Mouse (Mus musculus) intestine, embryonic 16.5 days (tissue): ENCODE data around the gene Sec13. TPM values are rescaled to one million over a fixed set of nuclear protein-coding genes. Genes with fewer than 3 reads are reported as not detected.

ENCODE experiments used
- ATAC-seq: fragments of 200-750 bp; cut with Nextera tagmentation; 2 replicates; pipeline ENCODE4 v1.8.0; 2017; ENCODE audit warnings: moderate TSS enrichment, moderate library complexity
- H3K27ac ChIP-seq: fragments of 300-500 bp; sonication (generic); 2 replicates; pipeline ENCODE4 v1.5.1; 2014; ENCODE audit warnings: mild to moderate bottlenecking, low read length
- H3K27me3 ChIP-seq: fragments of 300-500 bp; sonication (generic); replicated peaks from 2 replicates; pipeline ENCODE4 v1.6.1; 2014; ENCODE audit warnings: low read length, control low read depth, mixed read lengths; ENCODE audit not compliant: control insufficient read depth, insufficient read depth
- H3K36me3 ChIP-seq: fragments of 300-500 bp; sonication (generic); 2 replicates; pipeline ENCODE4 v1.6.1; 2014; ENCODE audit warnings: low read length, control low read depth; ENCODE audit not compliant: control insufficient read depth, insufficient read depth
- H3K4me1 ChIP-seq: fragments of 300-500 bp; sonication (generic); 2 replicates; pipeline ENCODE4 v1.6.1; 2014; ENCODE audit warnings: low read length, control low read depth, mixed read lengths; ENCODE audit not compliant: control insufficient read depth, insufficient read depth
- H3K4me2 ChIP-seq: fragments of 300-500 bp; sonication (generic); 2 replicates; pipeline ENCODE4 v1.6.1; 2014; ENCODE audit warnings: low read depth, low read length, control low read depth
- H3K4me3 ChIP-seq: fragments of 300-500 bp; sonication (generic); 2 replicates; pipeline ENCODE4 v1.5.1; 2014; ENCODE audit warnings: mild to moderate bottlenecking, low read length
- H3K9ac ChIP-seq: fragments of 300-500 bp; sonication (generic); 2 replicates; pipeline ENCODE4 v1.6.1; 2014; ENCODE audit warnings: low read depth, low read length
- H3K9me3 ChIP-seq: fragments of 300-500 bp; sonication (generic); 2 replicates; pipeline ENCODE4 v1.6.1; 2016; ENCODE audit warnings: low read length, control low read depth; ENCODE audit not compliant: control insufficient read depth
- WGBS: fragments of 180-500 bp; shearing (Covaris S2); extraction: QIAGEN DNeasy Blood & Tissue Kit; methylation state at CpG from one replicate; pipeline ENCODE4 v1.1.7; 2014; 5-methylcytosine and 5-hydroxymethylcytosine counted together
- polyA plus RNA-seq: library from polyadenylated mRNA; unstranded; fragments of >200 nt; fragmentation: Nextera tagmentation; extraction: Ambion mirVana; gene quantifications from 2 replicates; pipeline ENCODE4 v1.2.1, GENCODE M21; 2015

Gene Sec13
- polyA plus RNA-seq, 1 experiment from 2014 or later: 317 TPM

DNA sequence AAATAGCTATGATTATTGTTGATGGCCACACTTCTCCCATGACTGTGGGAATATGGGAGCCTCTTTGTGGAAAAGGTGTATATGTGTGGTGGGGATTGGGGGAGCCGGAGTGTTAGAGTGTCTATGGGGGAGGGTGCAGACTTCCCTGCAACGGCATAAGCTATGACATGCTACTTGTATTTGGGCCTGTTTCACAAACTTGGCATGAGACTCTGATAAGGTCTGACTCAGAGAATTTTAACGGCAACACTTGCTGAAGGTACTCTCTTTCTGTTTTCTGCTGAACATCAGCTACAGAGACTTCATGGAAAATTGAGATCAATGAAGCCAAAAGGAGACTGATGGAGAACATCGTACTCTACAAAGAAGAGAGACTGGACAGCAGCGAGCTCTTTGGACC lies 47.2 kb downstream of the Sec13 start:
- no peaks in the 10 kb centered on the region for H3K9me3 ChIP-seq
- no peak overlapping the region for H3K4me3 ChIP-seq
- 85% methylated on average over 5 of the region's 5 CpGs for WGBS
- no peak overlapping the region for H3K9ac ChIP-seq
- H3K4me1 ChIP-seq: peaks cover 32% of the 10 kb centered on the region
- H3K36me3 ChIP-seq: no peaks in the 10 kb centered on the region
- H3K27me3 ChIP-seq: no peaks in the 10 kb centered on the region
- no peak overlapping the region for H3K27ac ChIP-seq
- ATAC-seq: no peak
- H3K4me2 ChIP-seq: no peak overlapping the region

DNA sequence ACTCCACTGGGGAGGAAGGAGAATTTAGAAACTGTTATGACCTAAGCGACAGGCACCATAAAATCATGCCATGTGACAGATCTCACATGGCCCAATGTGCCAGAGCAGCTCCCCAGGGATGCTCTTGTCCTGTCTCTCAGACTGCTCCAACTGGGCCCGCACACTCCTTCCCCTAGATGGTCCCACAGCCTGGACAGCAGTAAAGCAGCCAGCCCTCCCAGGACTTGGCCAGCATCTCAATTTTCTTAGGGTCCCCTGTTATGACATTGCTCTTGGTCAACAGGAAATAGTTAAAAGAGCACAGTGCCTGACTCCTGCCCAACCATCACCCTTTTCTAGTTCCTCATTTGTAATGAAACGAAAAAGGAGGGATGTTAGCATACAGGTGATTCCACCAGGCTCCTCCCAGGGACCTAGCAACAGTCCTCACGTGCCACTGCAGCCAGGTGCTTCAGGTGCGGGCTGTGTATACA lies 47.8 kb downstream of the Sec13 start:
- no peak for ATAC-seq

DNA sequence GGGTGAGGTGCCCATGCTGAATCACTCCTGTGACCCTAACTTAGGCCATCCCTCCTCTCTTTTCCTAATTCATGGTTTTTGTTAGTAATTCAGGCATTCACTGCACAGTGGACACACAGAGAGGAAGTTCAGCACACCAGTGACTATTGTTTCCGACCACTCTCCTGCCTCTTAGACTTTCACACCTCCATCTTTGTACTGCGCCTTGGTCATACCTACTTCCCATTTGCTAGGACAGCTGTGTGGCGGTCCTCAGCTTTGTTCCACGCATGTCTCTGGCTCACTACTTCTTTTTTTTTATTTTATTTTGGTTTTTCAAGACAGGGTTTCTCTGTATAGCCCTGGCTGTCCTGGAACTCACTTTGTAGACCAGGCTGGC lies 49.5 kb downstream of the Sec13 start:
- Histone ChIP-seq H3K36me3 (no peaks in the 10 kb centered on the region), H3K4me1 (peaks cover 25% of the 10 kb centered on the region), H3K9ac (peak overlapping the region; percentile 59), H3K4me2 (peak overlapping the region; percentile 51), H3K4me3 (peak overlapping the region; percentile 35), H3K9me3 (no peaks in the 10 kb centered on the region), H3K27me3 (no peaks in the 10 kb centered on the region), H3K27ac (peak overlapping the region; percentile 98)
- 0 out of 2 replicates have a peak, but pooled peaks have one; percentile 8 for ATAC-seq
- WGBS: 54% methylated on average over 4 of the region's 4 CpGs

More for the DNA sequence above, 47.8 kb downstream of the Sec13 start:
- Histone ChIP-seq H3K4me1 (peaks cover 28% of the 10 kb centered on the region), H3K9ac (no peak overlapping the region), H3K4me3 (no peak overlapping the region), H3K4me2 (no peak overlapping the region), H3K36me3 (no peaks in the 10 kb centered on the region), H3K27ac (no peak overlapping the region), H3K9me3 (no peaks in the 10 kb centered on the region), H3K27me3 (no peaks in the 10 kb centered on the region)
- 61% methylated on average over 5 of the region's 5 CpGs for WGBS

DNA sequence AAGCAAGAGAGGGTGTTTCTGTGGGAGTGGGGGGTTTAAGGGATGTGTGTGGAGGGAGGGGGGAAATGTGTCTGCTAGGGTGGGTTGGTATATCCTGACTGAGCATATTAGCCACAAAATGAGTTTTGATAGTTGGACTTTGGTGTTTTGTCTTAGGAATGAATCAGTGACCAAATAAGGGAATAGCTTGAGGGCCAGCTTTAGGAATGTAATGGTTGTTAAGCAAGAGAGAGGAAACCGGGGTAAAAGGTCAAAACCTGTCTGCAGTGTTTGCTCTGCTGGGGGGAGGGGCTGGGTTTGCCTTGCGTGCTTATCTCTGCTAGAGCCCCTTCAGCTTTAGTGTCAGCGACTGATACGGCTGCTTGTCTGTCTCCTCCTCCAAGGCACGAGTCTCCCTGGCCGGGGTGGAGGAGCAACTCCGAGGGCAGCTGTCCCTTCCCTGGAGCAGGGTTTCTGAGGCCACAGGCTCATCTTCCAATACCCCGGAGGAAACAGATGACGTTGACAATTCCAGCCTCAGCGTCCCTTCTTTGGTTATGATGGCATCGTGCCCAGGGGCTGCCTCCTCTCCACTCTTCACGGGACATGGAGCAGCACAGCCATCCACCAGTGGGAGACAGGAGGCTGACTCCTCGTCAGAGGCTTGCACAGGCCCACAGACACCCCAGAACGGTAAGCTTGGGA lies 50.0 kb downstream of the Sec13 start:
- Histone ChIP-seq H3K27ac (peak overlapping the region; percentile 98), H3K4me1 (peaks cover 21% of the 10 kb centered on the region), H3K9me3 (no peaks in the 10 kb centered on the region), H3K27me3 (no peaks in the 10 kb centered on the region), H3K4me2 (peak overlapping the region; percentile 51), H3K9ac (peak overlapping the region; percentile 60), H3K36me3 (no peaks in the 10 kb centered on the region), H3K4me3 (peak overlapping the region; percentile 35)
- 2% methylated on average over 14 of the region's 14 CpGs for WGBS
- ATAC-seq: peak; percentile 86

DNA sequence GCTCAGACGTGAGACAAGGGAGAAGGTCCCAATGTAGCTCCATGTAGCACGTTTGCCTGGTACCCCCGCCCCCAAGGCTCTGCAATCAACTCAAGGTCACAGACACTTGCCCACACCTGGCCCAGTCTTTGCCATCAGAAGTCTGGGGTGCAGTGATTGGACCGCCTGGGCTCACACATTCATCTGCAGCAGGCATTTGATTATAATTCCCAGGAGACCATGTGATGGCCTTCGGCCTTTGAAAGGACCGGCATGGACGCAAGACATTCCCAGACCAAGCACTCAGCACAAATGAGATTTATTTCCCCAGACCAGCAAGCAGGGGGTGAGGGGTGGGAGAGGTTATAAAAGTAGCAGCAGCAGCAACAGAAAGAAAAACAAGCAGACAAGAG lies 50.5 kb downstream of the Sec13 start:
- peak overlapping the region; percentile 60 for H3K9ac ChIP-seq
- no peaks in the 10 kb centered on the region for H3K36me3 ChIP-seq
- WGBS: 10% methylated on average over 7 of the region's 7 CpGs
- peaks cover 21% of the 10 kb centered on the region for H3K4me1 ChIP-seq
- H3K27ac ChIP-seq: peak overlapping the region; percentile 98
- no peaks in the 10 kb centered on the region for H3K27me3 ChIP-seq
- ATAC-seq: peak; percentile 42
- H3K4me3 ChIP-seq: peak overlapping the region; percentile 14
- H3K9me3 ChIP-seq: no peaks in the 10 kb centered on the region
- H3K4me2 ChIP-seq: peak overlapping the region; percentile 51

DNA sequence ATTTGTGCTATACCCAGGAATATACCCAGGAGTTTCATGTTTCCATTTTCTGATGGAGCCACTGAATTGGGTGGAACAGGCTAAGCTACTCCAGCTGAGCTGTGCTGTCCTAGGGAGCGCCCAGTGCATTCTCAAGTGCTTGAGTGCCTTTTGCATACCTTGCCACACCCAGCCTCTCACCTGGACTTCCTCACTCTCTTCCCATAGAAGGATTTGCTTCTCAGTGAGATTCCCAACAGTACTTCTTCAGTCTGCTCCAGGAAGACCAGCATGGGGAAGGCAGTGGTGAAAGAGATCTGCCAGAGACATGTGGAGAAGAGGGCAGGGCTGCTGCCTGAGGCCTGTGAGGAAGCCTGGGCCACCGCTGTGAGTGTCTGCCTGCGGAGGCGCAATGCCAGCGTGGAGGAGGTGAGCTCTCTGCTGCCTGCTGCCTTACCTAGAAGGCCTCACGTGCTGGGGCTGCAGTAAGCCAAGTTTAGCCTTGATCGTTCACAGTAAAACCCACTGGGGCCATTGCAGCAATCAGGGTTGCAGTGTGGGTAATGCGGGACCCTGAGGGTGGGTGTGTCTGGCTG lies 53.9 kb downstream of the Sec13 start:
- 38% methylated on average over 8 of the region's 8 CpGs for WGBS
- ATAC-seq: peak; percentile 56; the same call in 1 of the 2 replicates
- peaks cover 17% of the 10 kb centered on the region for H3K4me1 ChIP-seq
- H3K27ac ChIP-seq: peak overlapping the region; percentile 29
- peaks cover 3% of the 10 kb centered on the region; the same call in 1 of the 2 replicates for H3K36me3 ChIP-seq
- peak overlapping the region; percentile 36 for H3K4me2 ChIP-seq
- peak overlapping the region; percentile 31 for H3K4me3 ChIP-seq
- no peaks in the 10 kb centered on the region for H3K9me3 ChIP-seq
- peak overlapping the region; percentile 45 for H3K9ac ChIP-seq
- H3K27me3 ChIP-seq: no peaks in the 10 kb centered on the region

DNA sequence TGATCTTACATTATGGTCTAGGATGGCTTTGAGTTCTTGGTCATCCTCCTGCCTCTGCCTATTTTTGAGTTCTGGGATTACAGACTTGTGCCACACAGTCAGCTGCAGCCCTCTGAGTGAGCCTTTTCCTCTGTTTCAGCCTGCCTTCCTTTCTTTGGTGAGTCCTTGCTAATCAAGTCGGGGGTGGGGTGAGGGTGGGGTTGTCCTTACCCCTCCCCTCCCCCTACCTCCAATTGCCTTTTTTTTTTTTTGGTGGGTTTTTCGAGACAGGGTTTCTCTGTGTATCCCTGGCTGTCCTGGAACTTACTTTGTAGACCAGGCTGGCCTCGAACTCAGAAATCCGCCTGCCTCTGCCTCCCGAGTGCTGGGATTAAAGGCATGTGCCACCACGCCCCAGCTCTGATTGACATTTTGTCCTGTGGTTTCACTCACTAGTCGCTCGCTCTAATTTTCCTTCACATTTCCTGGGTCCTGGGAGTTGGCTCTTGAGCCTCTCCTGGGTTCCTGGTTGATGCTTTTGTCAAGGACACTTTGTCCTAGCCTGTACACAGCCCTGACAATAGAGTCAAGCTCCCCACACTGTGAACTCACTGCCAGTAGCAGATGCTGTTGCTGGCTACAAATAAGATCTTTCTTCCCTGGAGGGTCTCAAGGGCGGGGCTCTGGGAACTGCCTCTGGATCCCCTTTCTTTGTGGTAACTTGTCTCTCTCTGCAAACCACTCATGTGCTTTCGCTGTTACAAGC lies 57.3 kb downstream of the Sec13 start:
- Histone ChIP-seq H3K36me3 (peaks cover 3% of the 10 kb centered on the region; the same call in 1 of the 2 replicates), H3K9me3 (no peaks in the 10 kb centered on the region), H3K4me3 (no peak overlapping the region), H3K27me3 (no peaks in the 10 kb centered on the region), H3K9ac (no peak overlapping the region), H3K4me1 (no peaks in the 10 kb centered on the region), H3K27ac (no peak overlapping the region), H3K4me2 (no peak overlapping the region)
- no peak for ATAC-seq
- 87% methylated on average over 10 of the region's 10 CpGs for WGBS

DNA sequence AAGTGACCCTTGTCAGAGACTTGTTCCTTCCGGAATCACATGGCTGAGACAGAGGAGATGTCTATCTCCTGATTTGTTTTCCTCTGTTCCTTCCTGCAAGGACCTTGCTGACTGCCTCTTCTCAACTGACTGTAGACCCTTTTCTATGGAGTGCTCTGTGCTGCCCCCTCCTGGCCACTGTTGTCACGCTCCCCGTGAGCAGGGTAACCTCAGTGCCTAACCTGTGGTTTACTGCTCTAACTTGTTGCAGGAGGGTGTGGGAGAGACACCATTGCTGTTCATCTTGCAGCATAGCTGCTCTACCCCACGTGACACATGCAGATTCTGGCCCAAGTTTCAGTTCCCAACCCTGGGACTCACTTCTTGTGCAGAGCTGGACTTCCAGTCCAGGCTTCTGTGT lies 59.3 kb downstream of the Sec13 start:
- 24% methylated on average over 4 of the region's 4 CpGs for WGBS

DNA sequence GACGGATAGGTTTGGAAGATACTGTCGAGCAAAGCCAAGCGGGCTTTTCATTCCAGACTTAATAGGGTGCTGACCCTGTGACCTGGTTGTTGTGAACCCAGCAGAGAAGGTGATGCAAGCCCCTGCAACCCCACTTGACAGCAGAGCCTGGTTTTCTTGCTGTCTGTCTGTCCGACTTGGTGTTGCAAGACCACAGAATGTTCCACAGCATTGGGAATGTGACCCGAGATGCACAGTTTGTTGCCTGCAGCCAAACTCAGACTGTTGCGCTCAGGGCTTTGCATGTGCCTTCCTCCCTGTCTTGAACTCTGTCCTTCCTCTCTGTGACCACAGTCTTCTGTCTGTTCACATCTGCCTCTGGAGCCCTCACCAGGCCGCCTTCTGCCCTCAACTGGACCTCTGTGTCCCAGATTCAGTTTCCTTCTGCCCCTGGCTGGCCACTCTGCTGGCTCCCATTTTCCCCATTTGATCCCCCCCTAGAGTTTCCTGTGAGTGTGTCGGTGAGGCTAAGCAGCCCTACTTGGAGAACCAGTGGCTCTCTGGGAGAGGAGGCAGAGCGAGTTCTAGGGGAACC lies 60.5 kb downstream of the Sec13 start:
- Histone ChIP-seq H3K36me3 (peaks cover 3% of the 10 kb centered on the region; the same call in 1 of the 2 replicates), H3K9me3 (no peaks in the 10 kb centered on the region), H3K27me3 (no peaks in the 10 kb centered on the region), H3K4me1 (peaks cover 4% of the 10 kb centered on the region; the same call in 1 of the 2 replicates), H3K4me3 (no peak overlapping the region), H3K27ac (no peak overlapping the region), H3K9ac (no peak overlapping the region), H3K4me2 (no peak overlapping the region)
- 80% methylated on average over 9 of the region's 9 CpGs for WGBS
- ATAC-seq: no peak

More for the DNA sequence above, 59.3 kb downstream of the Sec13 start:
- Histone ChIP-seq H3K4me3 (no peak overlapping the region), H3K4me2 (no peak overlapping the region), H3K27me3 (no peaks in the 10 kb centered on the region), H3K9me3 (no peaks in the 10 kb centered on the region), H3K27ac (no peak overlapping the region), H3K36me3 (peaks cover 3% of the 10 kb centered on the region; the same call in 1 of the 2 replicates), H3K9ac (no peak overlapping the region), H3K4me1 (no peaks in the 10 kb centered on the region; the same call in 1 of the 2 replicates)
- ATAC-seq: peak; percentile 83
